Mouse (Mus musculus): ENCODE measurements around the gene Olfr734.

Gene Olfr734

DNA sequence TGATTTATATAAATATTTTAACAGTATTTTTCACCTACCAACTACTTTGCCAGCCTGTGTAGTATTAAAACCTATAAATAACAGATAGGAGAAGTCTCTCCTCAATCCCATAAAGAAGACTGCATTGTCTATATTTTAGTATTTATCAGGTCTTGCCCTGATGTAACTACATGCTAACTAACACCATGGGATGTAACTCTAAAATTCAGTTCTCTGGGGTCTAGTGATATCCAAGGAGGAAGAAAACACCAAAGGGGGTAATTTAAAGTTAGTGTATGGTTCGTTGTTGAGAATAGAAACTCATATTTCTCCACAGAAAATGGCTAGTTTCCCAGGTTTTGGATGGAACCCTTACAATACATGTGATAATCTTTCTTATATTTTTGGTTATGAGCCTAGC is at the start of gene Olfr734:
TSS of gene Olfr734 (minus strand) at position 101 of the 400 bp plus-strand sequence.
- DNase-seq = no peak

DNA sequence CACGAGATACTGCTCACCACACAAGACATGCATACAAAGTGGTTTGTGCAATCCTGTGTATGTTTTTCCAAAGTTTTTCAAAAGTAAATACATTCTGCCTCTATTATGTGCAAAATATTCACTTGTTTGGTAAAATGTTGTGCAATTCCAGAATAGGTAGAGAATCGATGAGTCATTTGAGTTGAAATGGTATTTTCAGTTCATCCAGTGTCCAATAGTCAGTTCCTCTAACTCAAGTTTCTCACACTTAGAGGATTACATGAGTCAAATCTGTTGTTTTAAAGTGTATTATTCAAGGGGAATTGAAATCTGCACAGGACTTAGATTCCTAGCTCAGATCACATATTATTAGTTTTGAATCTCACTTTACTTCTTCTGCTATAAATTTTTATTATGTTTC is 37.0 kb upstream of the Olfr734 start:
- no peak for DNase-seq

DNA sequence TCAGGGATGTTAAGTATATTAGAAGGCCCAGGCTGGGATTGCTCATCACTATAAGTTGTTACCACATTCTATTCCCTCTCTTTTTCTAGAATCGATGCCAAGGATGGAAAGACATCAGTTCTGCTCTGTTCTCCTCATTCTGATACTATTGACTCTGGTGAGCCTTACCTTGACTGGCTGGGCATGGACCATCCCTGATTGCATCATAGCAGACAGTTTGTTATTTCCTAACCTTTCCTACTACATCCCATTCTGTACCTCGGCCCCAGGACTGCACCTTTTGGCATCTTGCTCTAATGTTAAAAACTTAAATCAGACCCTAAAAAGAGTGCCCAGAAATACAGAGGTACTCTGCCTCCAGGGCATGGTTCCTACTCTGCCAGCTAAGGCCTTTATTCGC is 33.9 kb upstream of the Olfr734 start:
- DNase-seq = no peak

GRCm38 (mm10) chr14:50357593-50357992 is 31.0 kb upstream of the Olfr734 start, which contains the start of gene Tlr11:
TSS of gene Tlr11 (plus strand) at chr14:50357914.
- DNase-seq = no peak

DNA sequence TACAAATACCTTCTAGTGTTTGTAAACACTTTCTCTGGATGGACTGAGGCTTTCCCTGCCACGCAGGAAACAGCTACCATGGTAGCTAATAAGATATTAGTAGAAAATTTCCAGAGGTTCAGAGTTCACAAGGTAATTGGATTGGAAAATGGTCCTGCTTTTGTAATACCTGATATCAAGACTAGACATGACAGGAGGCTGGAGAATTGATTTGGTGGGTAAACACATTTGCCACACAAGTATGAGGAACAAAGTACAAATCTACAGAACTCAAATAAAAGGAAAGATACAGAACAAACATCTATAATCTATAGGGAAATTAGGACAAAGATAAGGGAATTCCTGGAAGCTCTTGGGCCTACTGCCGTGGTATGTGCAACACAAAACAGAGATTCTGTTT is 30.2 kb upstream of the Olfr734 start:
- no peak for DNase-seq

GRCm38 (mm10) chr14:50352438-50352837 is 25.9 kb upstream of the Olfr734 start:
- DNase-seq = peak; percentile 3

DNA sequence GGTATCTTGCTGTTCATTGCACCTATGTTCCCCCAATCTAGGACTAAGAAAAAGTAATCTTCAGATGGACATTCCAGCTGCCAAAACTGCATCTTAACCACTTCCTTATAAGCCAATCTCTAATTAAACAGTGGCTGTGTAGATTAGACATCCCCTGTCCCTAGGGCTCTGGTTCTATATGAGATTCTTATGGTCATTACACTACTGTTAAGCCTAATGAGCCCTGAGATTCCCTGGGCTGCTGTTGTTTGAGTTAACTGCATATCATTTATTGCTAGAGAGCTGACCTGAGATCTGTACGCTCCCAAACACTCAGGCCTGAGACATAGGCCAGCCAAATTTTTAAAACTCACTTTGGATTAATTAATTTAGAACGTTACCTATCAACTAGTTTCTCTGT is 22.2 kb upstream of the Olfr734 start, which contains the start of gene Olfr735:
TSS of gene Olfr735 (minus strand) at position 77 of the 400 bp plus-strand sequence.
- no peak for DNase-seq

DNA sequence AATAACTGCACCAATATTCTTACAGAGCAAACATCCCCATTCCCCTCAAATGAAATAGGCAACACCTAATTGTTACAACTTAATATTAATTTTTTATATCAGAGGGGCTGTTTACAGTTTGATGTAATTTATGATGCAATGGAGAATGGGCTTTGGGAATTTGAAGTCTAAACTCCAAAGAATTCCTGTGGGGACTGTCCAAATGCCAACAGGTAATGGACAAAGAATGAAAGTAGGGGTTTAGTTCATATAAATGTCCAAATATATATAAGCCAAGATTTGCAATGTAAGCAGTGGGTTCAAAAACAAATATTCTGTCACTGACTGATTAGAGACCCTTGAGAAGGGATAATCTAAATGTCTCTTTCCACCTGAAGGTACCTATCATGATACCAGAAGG is 25.1 kb downstream of the Olfr734 start, which contains the start of gene Olfr733:
TSS of gene Olfr733 (minus strand) at position 101 of the 400 bp plus-strand sequence.
- DNase-seq = no peak

DNA sequence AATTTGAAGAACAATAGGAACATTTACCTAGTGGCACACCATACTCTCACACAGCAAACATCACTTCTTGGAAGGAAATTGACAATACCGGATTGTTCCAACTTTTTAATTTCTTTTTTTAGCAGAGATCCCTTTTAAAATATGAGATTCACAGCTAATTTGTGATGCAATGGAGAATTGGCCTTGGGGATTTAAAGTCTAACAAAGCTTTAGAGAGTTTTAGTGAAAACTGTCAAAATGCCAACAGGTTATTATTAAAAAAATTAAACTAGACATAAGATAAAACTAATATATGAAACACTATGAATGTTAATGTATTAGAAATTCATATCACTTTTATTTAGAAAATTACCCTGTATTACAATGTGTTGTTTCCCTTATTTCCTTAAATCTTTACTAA is 42.5 kb downstream of the Olfr734 start, which contains the start of gene Olfr732:
TSS of gene Olfr732 (minus strand) at position 101 of the 400 bp plus-strand sequence.
- DNase-seq = no peak

All from thymus, postnatal 14 days (tissue).